In genomic region chr17:71159152-71159567, GRCm38 (mm10) we compare ENCODE assay signal across 9 mouse cellular contexts. TPM values are rescaled to one million over a fixed set of nuclear protein-coding genes. Genes with fewer than 3 reads are reported as not detected.
DNase-seq lines count a peak whose midpoint lies in the region; ATAC-seq and TF ChIP-seq lines count a peak whose summit lies in the region.
"Had no signal": no experiment of that assay in that cellular context is flagged by ENCODE, and none has a peak within 500 bp of the region (broad histone marks: within the 10 kb centered on the region; RNA-seq: fewer than 3 reads in every experiment).

No protein-coding gene starts in this region.

- peaks cover 5% of the 10 kb centered on the region for H3K4me1 ChIP-seq in liver, embryonic 16.5 days (ENCODE audit: control insufficient read depth, low read depth, low read length)
- peaks cover 16% of the 10 kb centered on the region for H3K4me1 ChIP-seq in liver, embryonic 12.5 days
- no peaks in the 10 kb centered on the region for H3K4me1 ChIP-seq in forebrain, postnatal 0 days (ENCODE audit: insufficient read depth)
- H3K4me1 ChIP-seq in limb, embryonic 13.5 days = peaks cover 39% of the 10 kb centered on the region

- 46% methylated on average over 4 of the region's 4 CpGs for WGBS in liver, embryonic 16.5 days (ENCODE audit: insufficient replicate concordance)
- WGBS in liver, embryonic 12.5 days (ENCODE audit: insufficient replicate concordance) = 49% methylated on average over 4 of the region's 4 CpGs
- WGBS in forebrain, postnatal 0 days = 5% methylated on average over 4 of the region's 4 CpGs
- WGBS in limb, embryonic 13.5 days = 9% methylated on average over 4 of the region's 4 CpGs

- no peak overlapping the region for H3K4me2 ChIP-seq in liver, embryonic 16.5 days (ENCODE audit: low read depth, low read length)
- no peak overlapping the region for H3K4me2 ChIP-seq in liver, embryonic 12.5 days
- H3K4me2 ChIP-seq in forebrain, postnatal 0 days (ENCODE audit: low read depth) = no peak overlapping the region
- H3K4me2 ChIP-seq in limb, embryonic 13.5 days (replicated peaks) = peak overlapping the region; percentile 35
- H3K4me2 ChIP-seq: heart, embryonic 15.5 days had no signal

- DNase-seq in embryo, embryonic 11 days = peak; percentile 47
- DNase-seq in forebrain, postnatal 0 days = no peak
- DNase-seq in right cerebral cortex, postnatal 10 days (ENCODE audit: low spot score in 2 of 2) = no peak
- DNase-seq in layer of hippocampus, adult 8-10 months (ENCODE audit: low spot score in 2 of 2) = no peak
- DNase-seq in left cerebral cortex, adult 8-10 months (ENCODE audit: low spot score in 2 of 2) = no peak

- H3K27ac ChIP-seq in liver, embryonic 16.5 days (ENCODE audit: low read length) = no peak overlapping the region
- no peak overlapping the region for H3K27ac ChIP-seq in liver, embryonic 12.5 days
- H3K27ac ChIP-seq in forebrain, postnatal 0 days (ENCODE audit: low read depth, low read length) = no peak overlapping the region
- peak overlapping the region; percentile 90 for H3K27ac ChIP-seq in limb, embryonic 13.5 days
- H3K27ac ChIP-seq: heart, embryonic 15.5 days had no signal

- TF ChIP-seq CTCF in forebrain, postnatal 0 days (IDR thresholded peaks at IDR 0.05; ENCODE audit: low read depth) = no peak

- no peaks in the 10 kb centered on the region for H3K9me3 ChIP-seq in liver, embryonic 16.5 days (replicated peaks; ENCODE audit: control insufficient read depth, low read length)
- H3K9me3 ChIP-seq in liver, embryonic 12.5 days (replicated peaks) = no peaks in the 10 kb centered on the region
- H3K9me3 ChIP-seq in forebrain, postnatal 0 days (ENCODE audit: low read length) = no peaks in the 10 kb centered on the region
- no peaks in the 10 kb centered on the region for H3K9me3 ChIP-seq in limb, embryonic 13.5 days
- H3K9me3 ChIP-seq: heart, embryonic 15.5 days had no signal

- H3K4me3 ChIP-seq in liver, embryonic 16.5 days (ENCODE audit: low read depth, low read length) = no peak overlapping the region
- H3K4me3 ChIP-seq in liver, embryonic 12.5 days = no peak overlapping the region
- no peak overlapping the region for H3K4me3 ChIP-seq in forebrain, postnatal 0 days (ENCODE audit: low read depth, low read length)
- no peak overlapping the region for H3K4me3 ChIP-seq in limb, embryonic 13.5 days
- H3K4me3 ChIP-seq: heart, embryonic 15.5 days had no signal

- peak; percentile 44; the same call in 1 of the 2 replicates for ATAC-seq in liver, embryonic 16.5 days (ENCODE audit: low read depth)
- ATAC-seq in liver, embryonic 12.5 days = no peak
- peak; percentile 29; the same call in 1 of the 2 replicates for ATAC-seq in forebrain, postnatal 0 days
- peak; percentile 86 for ATAC-seq in limb, embryonic 13.5 days (ENCODE audit: low FRiP score, low read depth)

- H3K36me3 ChIP-seq in liver, embryonic 16.5 days (ENCODE audit: control insufficient read depth, insufficient read depth) = no peaks in the 10 kb centered on the region
- no peaks in the 10 kb centered on the region for H3K36me3 ChIP-seq in liver, embryonic 12.5 days
- H3K36me3 ChIP-seq in forebrain, postnatal 0 days (ENCODE audit: insufficient read depth) = no peaks in the 10 kb centered on the region
- no peaks in the 10 kb centered on the region for H3K36me3 ChIP-seq in limb, embryonic 13.5 days
- H3K36me3 ChIP-seq: heart, embryonic 15.5 days had no signal

- H3K9ac ChIP-seq in liver, embryonic 16.5 days (ENCODE audit: low read depth, low read length) = no peak overlapping the region
- H3K9ac ChIP-seq in liver, embryonic 12.5 days = no peak overlapping the region
- no peak overlapping the region for H3K9ac ChIP-seq in forebrain, postnatal 0 days
- no peak overlapping the region; the same call in 1 of the 2 replicates for H3K9ac ChIP-seq in limb, embryonic 13.5 days
- H3K9ac ChIP-seq: heart, embryonic 15.5 days had no signal

- H3K27me3 ChIP-seq in liver, embryonic 16.5 days (ENCODE audit: control insufficient read depth, insufficient read depth, low read depth, low read length) = no peaks in the 10 kb centered on the region
- H3K27me3 ChIP-seq in liver, embryonic 12.5 days (replicated peaks) = no peaks in the 10 kb centered on the region
- no peaks in the 10 kb centered on the region for H3K27me3 ChIP-seq in forebrain, postnatal 0 days (ENCODE audit: insufficient read depth, low read length)
- no peaks in the 10 kb centered on the region for H3K27me3 ChIP-seq in limb, embryonic 13.5 days
- H3K27me3 ChIP-seq: heart, embryonic 15.5 days had no signal

RNA-seq across cellular contexts. Expression of gene Lpin2, which starts 23.2 kb away (rescaled TPM):
- polyA plus RNA-seq in liver, embryonic 16.5 days (2015; fragmentation: Nextera tagmentation; extraction: Ambion mirVana) = 46.8 and 51.5 TPM in 2 replicates
- 40.1 and 42.5 TPM in 2 replicates for polyA plus RNA-seq in liver, embryonic 12.5 days (2016; fragmentation: Nextera tagmentation; extraction: Ambion mirVana)
- total RNA-seq in forebrain, postnatal 0 days (2014; rRNA removed) = 44.5 and 58.6 TPM in 2 replicates
- polyA plus RNA-seq in forebrain, postnatal 0 days (2015; fragmentation: Nextera tagmentation; extraction: Ambion mirVana) = 23.6 and 32.5 TPM in 2 replicates
- polyA plus RNA-seq in limb, embryonic 13.5 days (2015; fragmentation: Nextera tagmentation; extraction: Ambion mirVana) = 54.1 and 56.9 TPM in 2 replicates
- 100 to 1,000 TPM in 2 of 4 experiments, 10 to 100 TPM in 2; 87.1 to 123 (median 105) TPM for total RNA-seq in layer of hippocampus, adult 8-10 months (2022)
- total RNA-seq in left cerebral cortex, adult 8-10 months (2022) = 10 to 100 TPM; 72.6 to 86.2 (median 78.6) TPM
